Mouse (Mus musculus) CH12.LX (cell line): Measurements from ENCODE around the gene Hspa1a. TPM values are rescaled to one million over a fixed set of nuclear protein-coding genes. Genes with fewer than 3 reads are reported as not detected.

Source experiments
- DNase-seq: peaks from one replicate; pipeline ENCODE4 v3.0.0-alpha.2; 2013; ENCODE audit errors: extremely low read depth
- H3K27ac ChIP-seq: 2 replicates; pipeline ENCODE4 v1.5.1; 2012; ENCODE audit warnings: low read depth, mild to moderate bottlenecking, control low read depth, moderate library complexity; ENCODE audit not compliant: insufficient read depth
- H3K27me3 ChIP-seq: replicated peaks from 2 replicates; pipeline ENCODE3; 2012; ENCODE audit warnings: inconsistent platforms
- H3K36me3 ChIP-seq, 2 experiments: replicated peaks in 1 of 2; 2 replicates each; pipeline versions ENCODE3 to v1.6.1; 2012; ENCODE audit warnings: inconsistent platforms in 1 of 2, low read length in 1 of 2, mild to moderate bottlenecking in 1 of 2, mixed read lengths in 1 of 2, moderate library complexity in 1 of 2; ENCODE audit not compliant: control insufficient read depth in 1 of 2, insufficient read depth in 1 of 2
- H3K4me1 ChIP-seq, 2 experiments: 2 replicates each; pipeline ENCODE4 v1.6.1; 2012; ENCODE audit warnings: inconsistent platforms in 1 of 2, moderate library complexity in 1 of 2; ENCODE audit not compliant: insufficient read depth in 2 of 2, control insufficient read depth in 1 of 2
- H3K4me2 ChIP-seq: 2 replicates; pipeline ENCODE4 v1.6.1; 2012; ENCODE audit warnings: low read depth, mild to moderate bottlenecking, control low read depth; ENCODE audit not compliant: poor library complexity, insufficient read depth, severe bottlenecking
- H3K4me3 ChIP-seq, 3 experiments: fragments of 150-350 bp in 1 of 3; sonication (generic) in 1 of 3; replicated peaks in 1 of 3; 2 replicates each; pipeline versions ENCODE3 to v1.5.1; 2011 to 2012; ENCODE audit warnings: low read depth in 2 of 3, low read length in 2 of 3, mild to moderate bottlenecking in 2 of 3, moderate library complexity in 2 of 3, control low read depth in 1 of 3, improper control_type of control experiment in 1 of 3, inconsistent platforms in 1 of 3, mixed read lengths in 1 of 3; ENCODE audit not compliant: poor library complexity in 1 of 3
- H3K79me2 ChIP-seq: replicated peaks from 2 replicates; pipeline ENCODE4 v1.6.1; 2012; ENCODE audit warnings: mild to moderate bottlenecking, moderate library complexity; ENCODE audit not compliant: control insufficient read depth, poor library complexity, insufficient read depth, severe bottlenecking; ENCODE audit errors: extremely low read depth
- H3K9ac ChIP-seq: 2 replicates; pipeline ENCODE4 v1.6.1; 2012; ENCODE audit warnings: low read depth, mild to moderate bottlenecking, control low read depth, moderate library complexity; ENCODE audit not compliant: insufficient read depth
- H3K9me3 ChIP-seq: replicated peaks from 2 replicates; pipeline ENCODE3; 2012; ENCODE audit warnings: low read length, inconsistent platforms, mixed read lengths
- BHLHE40 ChIP-seq: IDR thresholded peaks from 2 replicates; pipeline ENCODE4 v1.6.1; 2011; ENCODE audit warnings: mild to moderate bottlenecking, low read depth, low read length, improper control_type of control experiment
- CHD1 ChIP-seq: IDR thresholded peaks from 2 replicates; pipeline ENCODE4 v1.6.1; 2012; ENCODE audit warnings: low read depth, low read length, improper control_type of control experiment, inconsistent platforms
- GABPA ChIP-seq: IDR thresholded peaks from 2 replicates; pipeline ENCODE4 v1.6.1; 2012; ENCODE audit warnings: low read depth, low read length, improper control_type of control experiment, inconsistent platforms; ENCODE audit not compliant: insufficient replicate concordance
- MAFK ChIP-seq: IDR thresholded peaks from 2 replicates; pipeline ENCODE4 v1.6.1; 2011; ENCODE audit warnings: low read length, improper control_type of control experiment; ENCODE audit not compliant: insufficient replicate concordance
- MEF2A ChIP-seq: IDR thresholded peaks from 2 replicates; pipeline ENCODE4 v1.6.1; 2014; ENCODE audit warnings: low read depth, mild to moderate bottlenecking, inconsistent platforms, low read length, improper control_type of control experiment, borderline replicate concordance
- NELFE ChIP-seq: IDR thresholded peaks from 2 replicates; pipeline ENCODE4 v1.6.1; 2011; ENCODE audit warnings: low read depth, low read length, improper control_type of control experiment
- PAX5 ChIP-seq: IDR thresholded peaks from 2 replicates; pipeline ENCODE4 v1.6.1; 2012; ENCODE audit warnings: low read length, inconsistent platforms, mixed read lengths
- ZKSCAN1 ChIP-seq: IDR thresholded peaks from 2 replicates; pipeline ENCODE4 v1.6.1; 2012; ENCODE audit warnings: low read depth, inconsistent platforms, low read length, improper control_type of control experiment, borderline replicate concordance
- dilution Hi-C: fragments of 300-500 bp; cut with MboI; formaldehyde crosslinking; loops from 2 replicates; pipeline ENCODE4 v1.14.3; 2020; ENCODE audit warnings: low sequenced_read_pairs; ENCODE audit not compliant: extremely low pct_unique_long_range_greater_than_20kb, extremely low pct_ligation_motif_present
- in situ Hi-C: fragments of 300-500 bp; cut with MboI; formaldehyde crosslinking; loops from 3 replicates; pipeline ENCODE4 v1.14.3; 2019; ENCODE audit warnings: low sequenced_read_pairs, low pct_ligation_motif_present, low pct_unique_long_range_greater_than_20kb, mixed read lengths
- polyA plus RNA-seq: library from polyadenylated mRNA; unstranded; fragments of >175 nt; gene quantifications from 2 replicates; pipeline ENCODE4 v1.2.1, GENCODE M21; 2012; ENCODE audit warnings: low read depth; ENCODE audit not compliant: insufficient read length
- total RNA-seq, 2 experiments: library from RNA; depleted of rRNA; stranded (reverse); fragments of 300-350 nt in 1 of 2; fragments of >200 nt in 1 of 2; gene quantifications; 2 replicates each; pipeline ENCODE4 v1.2.3; 2012 to 2014

Hspa1a gene
- total and polyA plus RNA-seq, 3 experiments, result not detected

DNA sequence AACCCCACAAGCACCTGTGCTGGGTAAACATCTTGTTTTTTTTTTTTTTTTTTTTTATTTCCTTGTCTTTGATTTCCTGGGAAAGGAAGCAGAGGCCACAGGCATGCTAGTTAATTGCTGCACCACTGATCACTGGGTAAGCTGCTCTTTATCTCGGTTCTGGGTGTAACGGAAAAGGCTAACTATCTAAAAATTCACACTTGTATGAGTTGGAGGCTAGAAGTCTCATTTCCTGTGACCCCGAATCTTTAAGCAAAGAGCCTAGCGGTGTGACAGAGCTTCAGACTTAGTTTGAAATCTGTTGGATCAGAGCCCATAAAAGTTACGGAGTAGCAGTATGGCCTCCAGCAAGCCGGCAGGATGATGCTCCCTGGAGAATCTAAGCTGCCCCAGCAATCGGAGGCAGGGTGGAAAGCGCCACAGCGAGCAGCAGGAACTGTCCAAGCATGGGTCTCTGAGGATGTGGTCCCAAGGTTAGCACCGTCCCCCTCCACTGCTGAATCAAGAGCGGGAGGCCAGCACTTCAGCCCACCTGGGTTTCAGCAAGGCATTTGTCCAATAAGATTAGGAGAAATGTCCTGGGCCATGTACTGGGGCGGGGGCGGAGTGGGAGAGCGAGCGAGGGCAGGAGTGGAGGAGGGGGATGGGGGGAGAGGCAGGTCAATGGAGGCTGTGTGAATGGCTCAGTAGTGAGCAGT is 30.5 kb downstream of the Hspa1a start:
- no peak overlapping the region for H3K27ac ChIP-seq
- no peaks in the 10 kb centered on the region for H3K79me2 ChIP-seq
- H3K9ac ChIP-seq, result no peak overlapping the region
- in situ Hi-C loops, result no loop called here
- no peaks in the 10 kb centered on the region for H3K27me3 ChIP-seq
- H3K4me2 ChIP-seq, result no peak overlapping the region
- dilution Hi-C loops, result no loop called here
- H3K9me3 ChIP-seq, result no peaks in the 10 kb centered on the region
- no peak overlapping the region for H3K4me3 ChIP-seq
- H3K36me3 ChIP-seq, result peaks cover 0 to 24% of the 10 kb centered on the region in 2 experiments
- no peak for TF ChIP-seq GABPA
- TF ChIP-seq MEF2A, result no peak
- no peaks in the 10 kb centered on the region for H3K4me1 ChIP-seq
- no peak for DNase-seq

DNA sequence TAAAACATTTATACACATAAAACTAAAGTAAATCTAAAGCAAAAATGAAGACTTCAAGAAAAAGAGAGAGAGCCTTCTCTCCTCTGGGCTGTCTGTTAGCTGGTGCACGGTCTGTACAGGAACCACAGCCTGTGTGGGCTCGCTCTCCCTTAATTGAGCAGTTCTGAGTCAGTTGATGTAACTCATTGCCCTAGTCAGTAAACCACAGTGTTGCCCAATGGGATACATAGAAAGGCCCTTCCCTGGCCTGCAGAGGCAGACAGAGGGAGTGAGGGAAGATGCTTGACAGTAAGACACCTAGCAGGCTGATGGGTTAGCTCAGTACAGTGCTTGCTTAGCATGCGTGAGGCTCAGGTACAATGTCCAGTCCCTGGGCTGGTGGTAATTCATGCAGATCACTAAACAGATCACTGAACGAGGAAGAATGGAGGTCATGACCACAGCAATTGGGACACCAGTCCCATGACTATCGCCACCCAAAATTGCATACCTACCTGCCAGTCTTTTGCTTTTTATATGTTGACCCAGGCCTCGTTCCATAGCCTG is 33.9 kb downstream of the Hspa1a start:
- Histone ChIP-seq H3K4me1 (peaks cover 2 to 24% of the 10 kb centered on the region in 2 experiments; a peak in 3 of 4 replicates), H3K4me2 (no peak overlapping the region), H3K36me3 (peaks cover 16 to 51% of the 10 kb centered on the region in 2 experiments), H3K27ac (no peak overlapping the region), H3K9ac (no peak overlapping the region), H3K27me3 (no peaks in the 10 kb centered on the region), H3K4me3 (no peak overlapping the region), H3K9me3 (no peaks in the 10 kb centered on the region), H3K79me2 (no peaks in the 10 kb centered on the region)
- in situ Hi-C loops (no loop called here), dilution Hi-C loops (no loop called here)
- TF ChIP-seq CHD1, result no peak
- no peak for TF ChIP-seq NELFE
- TF ChIP-seq MAFK, result no peak
- no peak for DNase-seq

DNA sequence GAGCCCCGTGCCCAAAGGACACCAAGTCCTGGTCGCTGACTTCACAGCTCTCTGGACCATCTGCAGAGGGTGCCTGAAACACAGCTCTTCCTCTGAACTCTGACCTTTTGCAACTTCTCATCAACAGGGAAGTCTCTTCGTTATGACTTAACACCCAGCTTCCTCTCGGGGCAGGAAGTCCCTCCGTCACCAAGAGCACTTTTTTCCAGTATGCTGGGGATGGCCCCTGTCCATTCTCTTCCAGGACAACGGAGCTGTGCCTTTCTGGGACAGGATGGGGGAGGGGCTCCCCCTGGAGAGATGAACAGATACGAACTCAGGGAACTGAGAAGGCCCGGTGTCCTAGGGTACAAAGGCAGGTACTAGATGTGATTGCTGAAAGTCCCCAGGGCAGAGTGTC is 37.1 kb downstream of the Hspa1a start:
- Histone ChIP-seq H3K4me2 (no peak overlapping the region), H3K27ac (no peak overlapping the region), H3K4me3 (no peak overlapping the region), H3K9ac (no peak overlapping the region), H3K4me1 (peaks cover 8 to 39% of the 10 kb centered on the region in 2 experiments), H3K27me3 (no peaks in the 10 kb centered on the region), H3K9me3 (no peaks in the 10 kb centered on the region)
- dilution Hi-C loops (no loop called here), in situ Hi-C loops (no loop called here)
- no peak for TF ChIP-seq ZKSCAN1
- no peak for TF ChIP-seq PAX5
- no peak for TF ChIP-seq BHLHE40
- TF ChIP-seq, all 38 proteins: peak for 0
- no peak for DNase-seq
- H3K36me3 ChIP-seq, result peaks cover 16 to 57% of the 10 kb centered on the region in 2 experiments
- no peaks in the 10 kb centered on the region for H3K79me2 ChIP-seq
